Mouse (Mus musculus): ENCODE measurements around the gene Hdac1.
"Not testable (repeated sequence)": the region's sequence is repeated elsewhere in the genome, so short reads cannot be mapped to it uniquely, and the experiment has no call there.

Gene Hdac1

DNA sequence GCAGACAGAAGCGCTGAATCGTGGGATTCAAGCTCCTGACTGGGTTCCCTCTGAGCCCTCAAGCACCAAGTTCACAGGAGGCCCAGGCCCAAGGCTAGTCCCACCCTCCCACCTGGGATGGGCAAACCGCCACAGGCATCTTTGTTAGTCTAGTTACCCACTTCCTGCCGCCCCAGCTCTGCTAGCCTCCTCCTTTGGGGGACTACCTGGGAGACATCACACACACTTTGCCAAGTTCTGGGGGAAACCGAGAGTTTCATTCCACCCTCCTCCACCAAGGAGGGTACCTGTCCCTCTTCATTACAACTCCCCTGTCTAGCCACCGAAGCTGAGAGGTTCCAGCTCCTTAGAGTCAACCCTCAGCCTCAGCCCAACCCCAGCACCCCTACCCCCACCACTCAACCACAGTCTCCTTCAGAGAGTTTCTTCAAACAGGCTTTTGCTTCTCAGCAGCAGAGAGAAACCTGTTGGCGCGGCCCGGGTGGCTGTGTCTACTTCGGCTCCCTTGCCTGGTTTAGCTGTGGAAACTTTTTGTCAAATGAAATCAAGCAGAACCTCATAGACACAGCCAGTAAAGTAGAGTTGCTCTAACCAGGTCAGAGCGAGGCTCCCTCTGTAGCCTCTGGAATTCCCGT is 15.9 kb upstream of the Hdac1 start:
- no peak for DNase-seq (ENCODE audit: low read depth, low spot score)

DNA sequence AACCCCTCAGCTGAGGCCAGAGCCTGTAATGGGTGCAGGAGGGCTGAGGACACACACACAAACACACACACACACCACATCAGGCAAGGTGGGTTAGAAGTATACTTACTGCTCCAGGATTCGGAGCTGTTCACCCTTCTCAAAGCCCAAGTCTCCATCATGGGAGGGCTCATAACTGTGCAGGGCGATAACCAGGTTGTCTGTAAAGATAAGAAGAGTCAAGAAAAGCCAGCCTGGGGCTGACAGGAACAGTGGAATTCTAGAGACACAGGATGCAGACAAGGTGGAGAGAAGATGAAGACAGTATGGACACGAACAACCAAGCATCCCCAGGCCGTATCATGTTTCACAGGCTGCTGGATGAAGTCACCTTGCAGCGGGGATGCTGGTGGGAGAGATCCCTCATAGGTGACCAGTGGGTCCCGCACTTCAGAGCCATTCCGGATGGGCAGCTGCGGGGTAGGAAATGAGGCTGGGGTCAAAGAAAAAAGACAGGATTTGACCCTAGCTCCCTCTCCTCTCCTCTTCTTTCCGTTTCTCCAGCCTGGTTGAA is 14.8 kb upstream of the Hdac1 start:
- no peak for DNase-seq (ENCODE audit: low read depth, low spot score)

DNA sequence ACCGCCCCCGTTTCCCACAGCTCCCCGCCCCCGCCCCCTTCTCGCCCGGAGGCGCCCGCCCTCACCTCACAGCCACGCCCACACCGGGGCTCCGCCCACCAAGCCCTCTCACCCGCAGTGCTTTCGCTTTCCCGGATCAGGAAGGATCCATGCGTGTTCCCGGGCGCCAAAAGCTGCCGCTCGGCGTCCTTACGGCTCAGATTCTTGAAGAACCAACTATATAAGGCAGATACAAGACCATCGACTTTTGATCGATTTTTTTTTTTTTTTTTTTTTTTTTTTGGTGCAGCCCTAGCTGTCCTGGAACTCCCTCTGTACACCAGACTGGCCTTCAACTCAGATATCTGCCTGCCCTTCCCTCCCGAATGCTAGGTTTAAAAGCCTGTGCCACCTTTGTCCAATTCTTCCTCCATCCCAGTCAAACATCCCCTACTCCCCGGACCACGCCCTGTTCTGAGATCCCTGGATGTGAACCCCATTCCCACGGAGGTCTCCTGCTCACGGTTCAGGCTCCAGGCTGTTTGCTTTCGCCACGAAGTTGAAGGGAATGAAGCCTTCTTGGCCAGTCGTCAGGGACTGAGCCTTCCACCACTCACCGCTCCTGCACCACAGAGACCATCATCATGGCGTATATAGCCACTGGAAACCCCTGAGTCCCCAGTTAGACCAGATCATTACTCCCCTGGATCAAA is 14.2 kb upstream of the Hdac1 start:
- DNase-seq (ENCODE audit: low read depth, low spot score), result peak; percentile 95

DNA sequence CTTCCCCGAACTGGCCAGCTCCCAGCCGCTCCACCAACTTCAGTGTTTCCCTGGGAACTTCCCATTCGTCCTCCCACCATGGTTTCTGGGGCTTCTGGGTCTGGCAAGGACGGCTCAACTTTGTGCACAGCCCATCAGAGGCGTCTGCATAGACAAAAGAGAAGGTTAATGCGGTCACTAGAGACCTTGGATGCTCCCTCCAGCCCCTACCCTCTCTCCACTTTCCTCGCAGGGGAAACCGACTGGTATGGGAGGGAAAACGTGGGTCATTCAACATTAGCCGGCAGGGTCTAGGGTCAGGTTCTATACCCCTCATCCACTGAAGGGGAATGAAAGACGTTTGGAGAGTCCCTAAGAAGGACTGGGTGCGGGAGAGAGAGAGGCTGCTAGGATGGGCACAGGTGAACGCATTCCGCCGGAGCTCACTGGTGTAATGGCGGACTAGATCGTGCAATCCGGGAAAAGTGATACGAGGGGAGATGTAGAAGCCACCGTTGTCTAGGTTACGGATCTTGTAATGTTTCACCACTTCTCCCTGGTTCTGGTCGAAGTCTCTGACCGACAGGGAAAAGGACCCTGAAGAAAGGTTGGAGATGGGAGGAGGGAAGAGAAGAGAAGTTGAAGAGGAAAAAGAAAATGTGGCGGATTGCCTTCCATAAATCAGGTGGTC is 13.5 kb upstream of the Hdac1 start:
- no peak for DNase-seq (ENCODE audit: low read depth, low spot score)

DNA sequence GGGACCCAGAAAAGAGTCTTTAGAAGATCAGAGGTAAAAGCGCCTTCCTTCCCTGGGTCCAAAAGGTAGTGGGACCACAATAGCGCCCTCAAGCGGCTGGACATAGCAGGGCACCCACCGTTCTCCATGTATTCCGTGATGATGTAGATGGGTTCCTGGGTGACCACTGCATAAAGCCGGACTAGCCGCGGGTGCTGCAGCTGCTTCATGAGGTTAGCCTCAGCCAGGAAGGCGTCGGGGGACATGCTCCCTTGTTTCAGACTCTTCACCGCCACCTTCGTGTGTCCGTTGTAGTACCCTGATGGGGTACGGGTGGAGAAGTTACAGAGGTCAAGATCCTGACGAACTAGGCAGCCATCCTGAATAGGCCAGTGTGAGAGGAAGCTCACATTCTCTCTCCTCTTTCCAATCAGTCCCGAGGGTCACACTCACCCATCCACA is 12.9 kb upstream of the Hdac1 start:
- DNase-seq (ENCODE audit: low read depth, low spot score), result peak; percentile 87

DNA sequence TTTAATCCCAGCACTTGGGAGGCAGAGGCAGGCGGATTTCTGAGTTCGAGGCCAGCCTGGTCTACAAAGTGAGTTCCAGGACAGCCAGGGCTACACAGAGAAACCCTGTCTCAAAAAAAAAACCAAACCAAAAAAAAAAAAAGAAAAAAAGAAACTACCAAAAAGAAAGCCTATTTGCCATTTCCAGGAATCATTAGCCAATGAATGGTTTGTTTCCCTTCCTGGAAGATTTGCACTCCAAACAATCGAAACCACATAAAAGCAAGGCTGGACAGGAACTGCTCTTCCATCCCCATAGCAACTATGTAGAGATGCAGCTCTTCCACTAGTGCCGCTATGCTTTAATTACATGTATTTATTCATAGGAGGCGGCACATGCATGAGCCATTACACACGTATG is 12.0 kb upstream of the Hdac1 start:
- peak; percentile 29 for DNase-seq (ENCODE audit: low read depth, low spot score)

DNA sequence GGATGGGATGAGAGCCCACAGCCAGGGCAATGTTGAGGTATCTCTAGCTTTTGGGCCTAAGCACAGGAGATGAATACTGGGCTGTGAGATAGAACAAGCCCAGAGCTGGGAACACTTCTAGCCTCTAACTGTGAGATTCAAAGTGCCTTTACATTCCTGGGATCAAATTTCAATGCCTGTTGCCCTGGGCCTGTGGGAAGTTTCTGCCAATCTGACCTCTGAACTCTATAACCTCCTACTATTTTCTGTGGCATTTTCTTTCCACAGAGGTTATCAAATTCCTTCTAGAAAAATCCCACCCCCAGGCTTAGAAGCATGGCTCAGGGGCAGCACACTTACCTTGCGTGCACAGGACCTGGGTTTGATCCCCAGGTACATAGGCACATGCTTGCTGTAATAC is 7.8 kb upstream of the Hdac1 start:
- DNase-seq (ENCODE audit: low read depth, low spot score), result no peak

DNA sequence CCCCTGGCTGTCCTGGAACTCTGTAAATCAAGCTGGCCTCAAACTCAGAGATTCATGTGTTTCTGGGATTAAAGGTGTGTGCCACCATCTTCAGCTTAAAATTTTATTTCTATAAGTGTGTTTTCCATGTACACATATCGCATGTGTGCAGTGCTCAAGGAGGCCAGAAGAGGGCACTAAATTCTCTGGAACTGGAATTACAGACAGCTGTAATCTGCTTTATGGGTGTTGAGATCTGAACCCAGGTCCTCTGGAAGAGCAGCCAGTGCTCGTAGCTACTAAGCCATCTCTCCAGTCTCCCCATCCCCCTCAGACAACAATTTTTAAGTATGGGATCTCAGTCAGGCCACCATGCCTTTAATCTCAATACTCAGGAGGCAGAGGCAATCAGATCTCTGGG is 6.8 kb upstream of the Hdac1 start:
- DNase-seq (ENCODE audit: low read depth, low spot score), result no peak

DNA sequence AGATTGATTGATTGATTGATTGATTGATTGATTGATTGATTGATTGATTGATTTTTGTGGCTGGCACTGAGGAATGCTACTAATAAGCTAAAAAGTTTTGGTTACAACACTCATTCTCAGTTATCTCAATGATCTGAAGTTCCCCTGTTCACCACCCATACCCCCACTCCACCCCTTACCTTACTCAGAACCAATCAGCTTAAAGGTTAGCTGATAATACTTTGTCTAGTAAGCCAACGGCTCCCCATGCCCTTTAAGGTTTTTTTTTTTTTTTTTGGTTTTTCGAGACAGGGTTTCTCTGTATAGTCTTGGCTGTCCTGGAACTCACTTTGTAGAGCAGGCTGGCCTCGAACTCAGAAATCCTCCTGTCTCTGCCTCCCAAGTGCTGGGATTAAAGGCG is 5.1 kb upstream of the Hdac1 start:
- DNase-seq (ENCODE audit: low read depth, low spot score), result not testable (repeated sequence)

DNA sequence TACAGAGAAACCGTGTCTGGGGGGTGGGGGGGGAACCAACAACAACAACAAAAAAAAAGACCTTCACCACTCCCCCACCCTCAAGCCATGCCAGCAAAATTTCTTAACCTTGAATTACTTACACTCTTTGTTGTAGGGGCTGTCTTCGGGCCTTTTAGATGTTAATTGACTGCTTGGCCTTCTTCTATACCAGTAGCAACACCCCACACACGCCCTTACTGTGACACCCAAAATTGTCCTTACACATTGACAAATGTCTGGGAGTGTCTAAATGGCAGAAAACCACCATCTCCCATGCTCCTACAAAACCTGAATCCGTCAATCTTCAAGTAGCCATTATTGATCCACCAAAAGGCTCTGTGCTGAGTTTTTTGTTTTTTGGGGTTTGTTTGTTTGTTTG is 1.6 kb upstream of the Hdac1 start:
- DNase-seq (ENCODE audit: low read depth, low spot score), result peak; percentile 66

DNA sequence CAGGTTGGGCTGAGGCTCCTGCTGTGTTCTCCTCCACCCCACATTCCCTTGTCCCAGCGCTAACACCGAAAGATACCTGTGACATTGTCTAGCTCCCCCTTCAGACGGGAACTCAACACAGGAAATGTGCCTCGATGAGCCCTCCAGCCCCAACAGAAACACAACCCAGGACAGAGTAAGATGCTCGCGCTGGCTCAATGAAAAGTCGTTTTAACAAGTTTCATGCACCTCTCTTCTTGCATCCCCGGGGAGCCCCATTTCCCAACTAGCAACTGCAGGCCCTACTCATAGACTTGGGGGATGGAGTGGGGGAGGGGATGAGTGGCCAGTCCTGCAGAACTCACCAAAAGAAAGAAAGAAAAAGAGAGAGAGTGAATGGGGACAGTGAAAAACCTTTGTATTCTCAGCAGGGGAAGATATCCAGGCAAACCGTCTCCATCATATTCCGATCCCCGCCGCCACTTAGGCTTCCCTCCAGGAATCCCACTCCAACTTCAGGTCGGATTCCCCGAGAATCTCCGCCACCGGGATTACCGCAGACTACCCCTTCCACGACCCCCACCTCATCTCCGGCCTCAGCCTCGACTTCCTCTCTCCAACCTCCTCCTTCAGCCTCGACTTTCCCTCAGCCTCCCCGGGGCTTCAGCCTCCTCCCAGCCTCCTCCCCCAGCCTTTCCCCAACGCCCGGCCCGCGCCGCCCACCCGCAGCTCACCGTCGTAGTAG is 483 bp downstream of the Hdac1 start:
- DNase-seq (ENCODE audit: low read depth, low spot score), result peak; percentile 93

DNA sequence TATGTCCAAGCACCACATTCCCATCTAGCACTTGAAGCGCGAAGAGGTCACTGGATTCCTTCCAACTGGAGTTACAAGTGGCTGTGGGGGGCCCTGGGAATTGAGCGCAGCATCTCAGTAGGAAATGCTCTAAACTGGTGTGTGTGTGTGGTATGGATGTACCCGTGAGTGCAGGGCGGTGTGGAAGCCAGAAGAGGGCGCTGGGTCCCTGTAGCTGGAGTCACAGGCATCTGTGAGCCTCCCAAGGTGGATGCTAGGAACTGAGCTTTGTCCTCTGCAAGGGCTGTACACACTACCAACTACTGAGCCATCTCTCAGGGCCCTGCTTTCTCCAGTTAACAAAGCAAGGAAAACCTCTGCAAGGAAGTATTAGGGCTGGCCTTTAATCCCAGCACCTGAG is 2.5 kb downstream of the Hdac1 start:
- peak; percentile 83 for DNase-seq (ENCODE audit: low read depth, low spot score)

DNA sequence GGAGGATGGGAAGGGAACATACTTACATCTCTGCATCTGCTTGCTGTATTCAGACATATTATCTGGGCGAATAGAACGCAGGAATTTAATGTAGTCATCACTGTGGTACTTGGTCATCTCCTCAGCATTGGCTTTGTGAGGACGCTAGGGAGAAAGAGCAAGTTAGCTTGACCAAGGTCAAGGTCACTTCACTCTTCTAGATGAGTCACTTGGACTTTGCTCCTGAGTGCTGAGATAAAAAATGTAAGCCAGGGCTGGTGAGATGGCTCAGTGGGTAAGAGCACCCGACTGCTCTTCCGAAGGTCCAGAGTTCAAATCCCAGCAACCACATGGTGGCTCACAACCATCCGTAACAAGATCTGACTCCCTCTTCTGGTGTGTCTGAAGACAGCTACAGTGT is 13.6 kb downstream of the Hdac1 start:
- not testable (repeated sequence) for DNase-seq (ENCODE audit: low read depth, low spot score)

DNA sequence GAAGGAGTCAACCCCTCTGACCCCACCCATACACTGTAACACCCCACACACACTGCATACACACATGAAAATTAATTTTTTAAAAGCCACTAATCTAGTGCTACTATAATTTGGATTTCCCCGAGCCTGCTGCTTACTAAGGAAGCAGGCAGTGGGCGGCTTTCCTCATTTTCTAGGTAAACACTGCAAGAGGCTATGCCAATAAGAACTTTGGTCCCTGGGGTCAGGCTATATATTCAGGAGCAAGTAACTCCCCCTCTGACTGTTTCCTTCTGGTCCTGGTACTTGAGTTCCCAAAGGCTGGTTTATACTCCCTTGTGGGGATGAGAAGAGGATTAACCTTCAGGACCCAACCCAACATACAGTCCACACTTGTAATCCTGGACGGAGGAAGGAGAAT is 16.6 kb downstream of the Hdac1 start:
- no peak for DNase-seq (ENCODE audit: low read depth, low spot score)

DNA sequence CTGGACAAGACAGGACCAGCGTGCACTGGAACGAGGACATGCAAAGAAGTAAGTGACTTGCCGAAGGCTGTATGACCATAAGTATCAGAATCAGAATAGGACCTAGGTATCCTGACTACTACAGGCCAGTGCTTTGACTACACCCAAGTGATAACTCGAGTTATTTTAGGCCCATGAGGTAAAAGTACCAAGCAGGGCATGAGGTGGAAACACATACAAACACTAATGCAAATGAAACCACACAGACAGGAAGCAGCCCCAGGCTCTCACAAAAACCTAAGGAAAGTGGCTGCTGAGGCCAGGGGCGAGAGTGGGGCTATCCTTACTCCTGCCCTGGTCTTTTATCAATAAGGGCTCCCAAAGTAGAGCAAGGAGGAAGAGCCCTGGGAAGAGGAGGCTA is 17.2 kb downstream of the Hdac1 start:
- no peak for DNase-seq (ENCODE audit: low read depth, low spot score)

DNA sequence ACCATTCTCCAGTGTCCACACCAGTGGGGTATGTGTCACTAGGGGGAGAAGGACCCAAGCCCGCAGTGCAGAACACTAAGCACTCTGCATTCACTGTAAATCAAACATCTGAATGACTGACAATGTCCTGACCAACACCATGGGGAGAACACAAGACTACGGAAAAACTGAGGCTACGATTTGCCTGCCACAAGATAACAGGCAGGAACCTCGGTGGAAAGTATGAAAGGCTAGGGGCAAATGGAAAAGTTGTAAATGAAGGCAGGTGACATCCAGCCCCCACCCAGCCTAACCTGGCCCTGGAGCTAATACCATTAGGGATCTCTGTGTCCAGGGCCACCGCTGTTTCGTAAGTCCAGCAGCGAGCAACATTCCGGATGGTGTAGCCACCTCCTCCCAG is 24.0 kb downstream of the Hdac1 start:
- DNase-seq (ENCODE audit: low read depth, low spot score), result no peak

DNA sequence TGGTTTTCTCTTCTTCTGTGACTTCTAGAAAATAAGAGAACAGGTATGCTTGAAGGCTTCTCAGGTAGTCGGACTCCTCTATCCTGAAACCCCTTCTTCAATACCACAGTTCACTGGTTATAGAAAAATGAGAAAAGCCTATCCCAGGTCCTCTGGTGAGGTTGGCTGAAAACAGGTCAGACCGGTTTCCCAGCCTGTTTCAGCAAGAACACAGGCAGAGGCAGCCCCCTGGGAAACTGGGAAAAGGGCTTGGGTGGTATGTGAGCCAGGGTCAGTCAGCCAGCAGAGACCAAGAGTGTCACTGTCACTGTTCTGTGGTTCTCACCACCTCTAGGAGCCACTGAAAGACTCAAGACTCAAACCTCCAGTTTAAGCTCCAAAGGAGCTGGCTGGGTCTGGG is 25.6 kb downstream of the Hdac1 start:
- DNase-seq (ENCODE audit: low read depth, low spot score), result no peak

DNA sequence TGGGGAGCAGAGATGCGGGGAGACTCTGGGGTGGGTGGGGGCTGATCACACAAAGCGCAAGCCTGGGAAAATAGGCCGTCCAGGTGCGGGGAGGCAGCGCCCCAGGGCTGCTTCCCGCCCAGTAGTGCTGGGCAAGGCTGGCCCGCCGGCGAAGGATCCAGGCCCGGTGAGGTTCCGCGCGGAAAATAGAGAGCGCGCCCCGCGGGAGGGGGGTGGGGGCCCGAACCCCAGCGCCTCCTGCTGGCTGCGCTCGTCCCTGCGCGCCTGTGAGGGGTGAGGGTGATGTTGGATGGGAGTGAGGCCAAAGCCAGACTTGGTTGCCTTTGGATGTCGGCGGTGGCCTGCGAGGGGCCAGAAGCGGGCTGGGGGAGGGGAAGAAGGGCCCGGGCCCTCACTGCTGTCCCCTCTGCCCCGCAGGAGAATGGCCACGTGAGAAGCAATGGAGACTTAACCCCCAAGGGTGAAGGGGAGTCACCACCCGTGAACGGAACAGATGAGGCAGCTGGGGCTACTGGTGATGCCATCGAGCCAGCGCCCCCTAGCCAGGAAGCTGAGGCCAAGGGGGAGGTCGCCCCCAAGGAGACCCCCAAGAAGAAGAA is 28.1 kb downstream of the Hdac1 start:
- peak; percentile 71 for DNase-seq (ENCODE audit: low read depth, low spot score)

DNA sequence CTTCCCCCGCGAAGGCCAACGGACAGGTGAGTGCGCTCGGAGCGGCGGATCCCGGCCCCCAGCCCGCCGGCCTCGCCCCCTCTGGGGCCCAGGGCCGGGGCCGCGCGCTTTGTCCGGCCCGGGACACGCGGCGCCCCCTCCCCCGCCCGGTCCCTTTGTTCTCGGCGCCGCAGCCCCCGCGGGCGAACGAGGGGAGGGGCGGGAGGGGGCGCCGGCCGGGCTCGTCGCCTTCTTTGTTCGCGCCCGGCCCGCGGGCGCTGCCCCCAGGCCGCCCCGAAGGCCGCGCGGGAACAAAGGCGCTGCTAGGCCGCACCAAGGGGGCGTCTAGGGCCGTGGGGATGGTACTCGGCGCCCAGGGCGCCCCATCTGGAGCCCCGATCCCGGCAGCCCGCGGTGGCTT is 28.6 kb downstream of the Hdac1 start:
- DNase-seq (ENCODE audit: low read depth, low spot score), result no peak

DNA sequence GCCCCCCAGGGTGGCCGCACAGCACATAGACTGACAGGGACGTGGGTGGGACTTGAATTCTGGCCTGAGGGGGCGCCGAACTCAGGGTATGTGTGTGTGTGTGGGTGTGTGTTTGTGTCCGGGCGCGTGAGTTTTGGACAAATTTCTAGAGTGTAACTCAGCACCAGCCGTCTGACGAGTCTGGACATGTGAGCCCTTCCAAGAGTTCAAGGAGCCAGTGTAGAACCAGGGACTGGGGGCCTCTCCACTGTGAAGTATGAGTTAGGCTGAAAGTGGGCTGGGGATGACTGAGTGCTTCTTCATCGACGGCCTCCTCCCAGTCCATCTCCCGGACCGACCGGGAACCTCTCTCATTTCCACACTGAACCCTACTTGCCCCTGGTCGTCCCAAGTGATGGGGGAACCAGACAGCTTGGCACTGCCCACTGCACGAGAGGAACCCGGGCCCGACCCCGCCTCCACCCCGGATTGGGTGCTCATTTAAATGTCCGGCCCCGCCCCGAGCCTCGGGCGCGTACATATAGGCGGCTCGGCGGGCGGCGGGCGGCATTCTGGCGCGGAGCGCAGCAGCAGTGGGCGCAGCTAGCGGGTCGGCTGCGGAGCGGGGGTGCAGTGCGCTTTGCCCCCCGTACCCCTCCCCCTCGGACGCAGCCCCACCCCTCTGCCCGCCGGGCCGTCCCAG is 29.3 kb downstream of the Hdac1 start, which contains the start of gene Marcksl1:
Gene Marcksl1 (plus strand): TSS at position 496 of the 682 bp plus-strand sequence.
- DNase-seq (ENCODE audit: low read depth, low spot score), result peak; percentile 85

All from ES-CJ7 (cell line).